Mouse (Mus musculus): Measurements from ENCODE around the gene Tlcd1.

Tlcd1 gene

DNA sequence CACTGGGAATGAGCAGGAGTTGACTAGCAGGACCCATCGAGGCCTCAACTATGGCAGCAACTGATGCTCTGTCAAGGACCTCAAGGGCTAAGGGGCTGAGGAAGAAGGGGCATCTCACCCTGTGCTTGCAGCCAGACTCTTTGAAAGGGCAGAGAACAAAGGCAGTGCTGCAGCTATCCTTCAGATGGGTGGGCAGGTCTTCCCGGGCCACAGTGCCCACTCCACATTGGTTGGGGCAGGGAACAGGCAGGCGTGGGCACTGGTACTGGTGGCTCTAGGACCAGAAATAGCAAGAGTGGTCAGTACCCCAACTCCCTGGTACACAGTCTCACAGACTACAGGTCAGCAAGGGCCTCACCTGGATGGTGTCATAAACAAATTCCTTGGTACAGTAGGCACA, 15.8 kb upstream of the Tlcd1 start:
- in situ Hi-C loops (cut with MboI; ENCODE audit: low sequenced_read_pairs), result no loop called here

DNA sequence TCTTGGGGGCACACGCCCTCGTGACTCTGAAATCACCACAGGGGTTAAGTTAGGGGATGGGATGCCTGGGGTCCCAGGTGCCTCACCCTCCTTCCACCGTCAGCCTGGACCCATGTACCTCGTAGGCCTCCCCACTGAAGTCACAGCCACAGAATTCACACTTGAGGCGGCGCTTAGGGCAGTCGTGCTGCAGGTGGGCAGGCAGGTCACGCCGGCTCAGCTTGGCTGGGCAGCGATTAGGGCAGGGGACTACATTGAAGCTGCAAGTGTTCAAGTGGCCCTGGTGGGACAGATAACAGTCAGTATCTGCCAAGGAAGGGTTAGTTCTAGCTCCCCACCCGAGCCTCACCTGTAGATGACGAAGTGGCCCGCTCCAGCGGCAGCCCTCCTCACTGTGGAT, 15.3 kb upstream of the Tlcd1 start:
- in situ Hi-C loops (cut with MboI; ENCODE audit: low sequenced_read_pairs), result no loop called here

DNA sequence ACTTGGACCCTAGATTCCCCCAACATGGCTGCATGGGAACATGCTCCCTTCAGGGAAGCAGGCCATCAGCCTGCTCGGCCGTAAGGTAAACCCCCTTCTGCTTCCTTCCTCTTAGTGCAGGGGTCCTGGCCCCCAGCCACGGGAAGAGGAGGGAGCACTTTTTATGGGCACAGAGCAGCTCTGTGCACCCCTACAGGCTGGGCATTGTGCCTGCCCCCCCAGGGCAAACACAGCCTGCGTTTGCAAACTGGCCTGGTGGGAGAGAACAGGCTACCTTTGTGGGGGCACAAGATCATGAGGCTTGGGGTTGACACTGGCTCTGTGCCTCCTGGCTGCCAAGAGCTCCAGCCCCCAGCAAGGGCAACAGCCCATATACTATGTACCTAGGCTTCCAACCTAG, 14.5 kb upstream of the Tlcd1 start:
- in situ Hi-C loops (cut with MboI; ENCODE audit: low sequenced_read_pairs), result no loop called here

DNA sequence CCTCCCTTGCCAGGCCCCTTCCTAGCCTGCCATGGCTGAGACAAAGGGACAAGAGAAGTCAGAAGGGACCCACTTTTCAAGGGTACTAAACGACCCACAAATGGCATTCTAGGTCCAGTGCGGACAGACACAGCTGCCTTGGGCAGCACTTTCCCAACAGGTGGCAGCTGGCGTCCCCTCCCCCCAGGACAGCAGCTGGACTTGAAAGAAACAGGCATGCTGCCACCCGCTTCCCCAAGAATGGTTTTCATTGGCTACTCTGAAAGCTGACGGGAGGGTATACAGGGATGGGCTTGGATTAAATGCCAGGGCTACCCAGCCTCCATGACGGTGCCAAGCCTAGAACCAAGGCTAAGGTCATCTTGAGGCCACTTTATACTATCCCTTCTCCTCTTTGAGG, 14.0 kb upstream of the Tlcd1 start:
- in situ Hi-C loops (cut with MboI; ENCODE audit: low sequenced_read_pairs), result no loop called here

DNA sequence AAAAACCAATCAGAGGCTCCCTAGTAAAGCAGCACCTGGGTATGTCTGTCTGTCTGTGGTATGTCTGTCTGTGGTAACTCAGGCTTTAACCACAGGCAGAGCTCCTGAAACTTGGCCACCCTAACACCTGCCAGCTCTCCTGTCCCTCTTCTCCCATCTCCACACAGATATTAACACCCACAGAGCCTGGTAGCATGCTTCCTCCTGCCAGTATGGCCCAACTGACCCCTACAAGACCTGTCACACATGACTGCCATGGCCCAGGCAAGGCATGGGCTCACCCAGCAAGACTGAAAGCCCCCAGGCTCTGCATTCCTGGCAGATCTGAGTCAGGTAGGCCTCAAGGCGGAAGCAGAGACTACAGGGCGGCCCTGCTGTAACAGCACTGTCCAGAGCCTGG, 13.5 kb upstream of the Tlcd1 start:
- in situ Hi-C loops (cut with MboI; ENCODE audit: low sequenced_read_pairs), result no loop called here

DNA sequence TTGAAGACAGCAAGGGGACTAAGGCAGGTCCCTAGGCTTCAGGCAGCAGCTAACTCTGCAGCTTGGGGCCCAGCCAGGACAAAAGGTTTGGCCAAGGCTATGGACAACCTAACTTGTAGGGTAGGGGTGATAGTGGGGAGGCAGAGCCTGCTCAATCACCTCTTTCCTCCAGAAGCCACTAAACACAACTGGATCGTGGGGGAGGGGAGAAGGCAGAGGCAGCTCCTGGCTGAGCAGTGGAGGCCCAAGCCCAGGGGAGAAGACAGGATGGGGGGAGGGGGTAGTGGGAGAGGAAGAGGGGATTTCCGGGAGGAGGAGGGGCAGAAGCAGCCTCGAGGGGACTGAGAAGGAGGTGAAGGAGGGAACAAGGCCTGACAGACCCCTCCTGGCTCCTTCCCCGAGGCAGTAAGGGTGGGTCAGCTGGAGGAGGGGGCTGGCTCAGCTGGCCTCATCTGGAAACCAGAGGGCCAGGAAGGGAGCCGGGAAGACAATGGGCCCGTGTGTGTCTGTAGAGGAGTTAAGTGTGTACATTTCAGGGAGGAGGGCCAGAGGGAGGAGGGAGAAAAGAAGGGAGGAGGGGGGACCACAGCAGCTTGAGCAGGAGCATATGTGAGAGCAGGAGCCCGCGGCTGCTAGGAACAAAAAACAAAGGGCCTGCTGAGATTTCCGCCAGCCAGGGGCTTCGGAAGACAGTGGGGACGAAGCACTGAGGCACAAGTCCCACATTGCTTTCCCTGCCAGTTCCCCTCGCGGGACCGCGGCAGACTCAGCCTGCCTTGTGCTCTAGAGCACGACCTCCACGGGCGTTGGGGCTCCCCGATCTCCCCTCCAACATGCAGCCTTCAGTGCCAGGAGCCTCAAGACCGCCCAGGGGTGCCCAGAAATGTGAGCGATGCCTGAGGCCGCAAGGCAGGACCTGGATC, 12.6 kb upstream of the Tlcd1 start:
- in situ Hi-C loops (cut with MboI; ENCODE audit: low sequenced_read_pairs), result no loop called here

DNA sequence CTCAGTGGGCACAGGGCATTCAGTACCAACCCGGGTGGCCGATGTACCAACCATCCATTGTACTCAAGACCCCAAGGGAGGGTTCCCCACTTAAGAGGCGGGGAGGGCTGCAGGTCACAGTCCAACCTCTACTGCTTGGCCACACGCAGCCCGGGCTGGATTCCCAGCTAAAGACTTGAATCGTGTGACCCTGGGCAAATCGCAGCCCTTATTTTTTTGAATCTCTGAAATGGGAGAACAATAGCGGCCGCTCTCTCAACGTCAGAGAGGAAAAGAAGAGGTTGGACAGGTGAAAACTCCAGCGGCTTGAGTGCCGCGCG, 11.9 kb upstream of the Tlcd1 start:
- in situ Hi-C loops (cut with MboI; ENCODE audit: low sequenced_read_pairs), result no loop called here

DNA sequence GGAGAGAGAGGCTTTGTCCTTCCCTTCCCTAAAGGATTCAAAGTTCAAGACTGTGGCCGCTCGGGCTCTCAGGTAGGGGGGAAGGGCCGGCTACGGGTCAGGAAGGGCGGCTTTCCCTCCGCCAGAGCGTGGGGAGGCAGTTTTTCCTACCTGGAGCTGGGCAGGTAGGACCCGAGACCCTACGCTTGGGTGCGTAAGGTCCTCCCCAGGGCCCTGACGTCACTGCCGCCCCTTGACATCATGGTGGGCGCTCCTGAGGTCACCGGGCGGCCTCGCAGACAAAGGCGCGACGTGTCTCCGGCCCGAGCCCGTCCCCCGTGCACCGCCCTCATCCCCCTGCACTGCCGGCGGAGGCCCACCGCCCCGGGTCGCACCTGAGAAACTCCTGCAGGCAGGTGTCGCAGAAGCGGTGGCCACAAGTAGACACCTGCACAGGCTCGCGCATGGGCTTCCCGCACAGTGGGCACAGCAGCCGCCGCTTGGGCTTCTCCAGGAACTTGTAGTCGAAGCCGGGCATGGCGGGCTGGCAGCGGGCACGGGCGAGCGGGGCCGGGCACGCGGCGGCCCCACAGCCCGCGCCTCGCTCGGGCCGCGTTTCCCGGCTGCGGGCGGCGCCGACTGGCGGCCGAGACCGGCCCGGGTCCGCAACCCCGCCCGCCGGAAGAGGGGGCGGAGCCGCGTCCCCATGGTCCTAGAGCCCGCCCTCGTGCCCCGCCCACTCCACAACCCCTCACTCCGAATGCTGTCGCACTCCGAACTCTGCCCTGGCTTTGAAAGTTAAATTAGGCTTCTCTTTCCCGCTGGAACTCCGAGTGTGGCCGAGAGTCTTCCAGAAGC, 11.4 kb upstream of the Tlcd1 start, which contains the start of gene Traf4:
Gene Traf4, minus strand, starts transcription at position 666 of the 837 bp plus-strand sequence.
- in situ Hi-C loops (cut with MboI; ENCODE audit: low sequenced_read_pairs), result no loop called here

DNA sequence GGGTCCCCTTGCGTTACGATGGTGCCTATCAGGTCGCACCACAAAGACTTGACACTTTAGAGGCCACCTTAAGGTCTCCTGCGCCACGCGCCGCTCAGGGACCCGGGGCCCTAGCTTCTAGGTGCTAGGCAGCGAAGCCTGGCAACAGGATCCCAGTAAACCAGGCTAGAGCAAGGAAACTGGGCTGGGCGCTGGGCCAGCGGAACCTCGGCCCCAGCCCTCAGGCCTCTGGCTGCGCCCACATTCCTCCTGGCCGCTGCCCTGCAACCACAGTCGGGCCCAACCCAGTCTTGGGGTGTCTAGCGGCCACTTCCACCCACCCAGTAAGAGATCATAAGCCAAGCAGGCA, 10.8 kb upstream of the Tlcd1 start:
- in situ Hi-C loops (cut with MboI; ENCODE audit: low sequenced_read_pairs), result no loop called here

DNA sequence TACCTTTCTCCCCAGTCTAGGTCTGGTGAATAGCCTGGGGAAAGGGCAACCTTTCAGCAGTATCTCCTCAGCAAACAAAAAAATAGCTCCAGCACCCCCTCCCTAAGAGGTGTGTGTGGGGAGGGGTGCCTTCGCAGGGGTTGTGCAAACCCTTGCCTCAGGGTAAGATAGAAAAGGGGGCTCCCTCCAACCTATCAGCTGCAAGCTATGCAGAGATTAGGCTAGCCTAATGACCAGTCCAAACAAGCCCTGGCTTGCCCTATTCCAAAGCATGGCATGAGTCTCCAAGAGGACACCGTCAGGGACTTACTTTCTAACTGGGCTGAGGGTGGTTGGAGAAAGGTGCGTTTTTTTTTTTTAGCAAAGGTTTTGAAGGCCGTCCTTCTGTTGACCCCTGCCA, 10.3 kb upstream of the Tlcd1 start:
- in situ Hi-C loops (cut with MboI; ENCODE audit: low sequenced_read_pairs), result no loop called here

DNA sequence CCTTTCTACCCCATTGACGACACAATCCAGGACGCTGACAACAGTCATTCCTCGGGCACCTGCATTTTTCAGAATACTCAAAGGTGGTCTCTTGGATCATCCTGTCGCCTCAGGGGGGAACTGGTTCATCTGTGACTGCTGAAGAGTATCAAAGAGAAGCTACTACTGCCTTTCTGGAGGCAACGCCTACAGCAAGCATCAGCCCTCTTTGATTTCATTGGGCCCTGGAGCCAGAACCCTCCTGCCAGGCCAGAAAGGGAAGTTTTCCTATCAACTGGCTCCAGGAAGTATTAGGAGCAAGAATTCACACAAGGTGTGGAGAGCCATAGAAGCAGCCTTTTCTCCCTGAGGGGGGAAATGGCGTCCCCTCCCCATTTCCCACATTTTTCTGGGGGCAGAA, 9.9 kb upstream of the Tlcd1 start:
- in situ Hi-C loops (cut with MboI; ENCODE audit: low sequenced_read_pairs), result no loop called here

DNA sequence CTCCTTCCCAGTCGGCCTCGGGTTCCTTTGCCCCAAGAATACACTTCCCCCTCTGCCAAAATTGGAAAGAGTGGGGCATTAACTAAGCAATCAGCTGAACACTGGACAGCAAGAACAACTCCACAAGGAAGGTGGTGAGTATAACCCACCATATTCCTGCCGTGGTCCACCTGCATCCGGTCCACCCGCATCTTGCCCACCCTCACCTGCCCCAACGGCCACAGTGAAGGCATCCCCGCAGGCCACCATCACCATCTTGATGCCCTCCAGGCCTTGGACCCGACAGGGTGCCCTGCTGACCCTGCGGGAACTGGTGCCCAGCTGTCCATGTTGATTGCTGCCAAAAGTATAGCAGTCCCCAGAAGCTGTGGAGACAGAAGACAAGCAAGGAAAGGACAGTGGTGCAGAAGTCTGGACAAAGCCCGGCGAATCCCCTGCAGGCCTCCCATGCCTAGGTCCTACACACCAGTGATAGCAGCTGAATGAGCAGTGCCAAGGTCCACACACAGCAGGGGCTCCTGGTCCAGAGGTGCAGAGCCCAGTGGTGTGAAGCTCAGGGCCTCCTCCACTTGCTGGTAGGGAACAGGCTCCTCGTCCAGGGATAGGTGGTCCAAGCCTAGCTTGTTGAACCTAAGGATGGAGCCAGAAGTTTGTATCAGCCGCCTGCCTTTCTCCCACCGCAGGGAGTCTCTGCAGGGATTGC, 9.1 kb upstream of the Tlcd1 start:
- in situ Hi-C loops (cut with MboI; ENCODE audit: low sequenced_read_pairs), result no loop called here

DNA sequence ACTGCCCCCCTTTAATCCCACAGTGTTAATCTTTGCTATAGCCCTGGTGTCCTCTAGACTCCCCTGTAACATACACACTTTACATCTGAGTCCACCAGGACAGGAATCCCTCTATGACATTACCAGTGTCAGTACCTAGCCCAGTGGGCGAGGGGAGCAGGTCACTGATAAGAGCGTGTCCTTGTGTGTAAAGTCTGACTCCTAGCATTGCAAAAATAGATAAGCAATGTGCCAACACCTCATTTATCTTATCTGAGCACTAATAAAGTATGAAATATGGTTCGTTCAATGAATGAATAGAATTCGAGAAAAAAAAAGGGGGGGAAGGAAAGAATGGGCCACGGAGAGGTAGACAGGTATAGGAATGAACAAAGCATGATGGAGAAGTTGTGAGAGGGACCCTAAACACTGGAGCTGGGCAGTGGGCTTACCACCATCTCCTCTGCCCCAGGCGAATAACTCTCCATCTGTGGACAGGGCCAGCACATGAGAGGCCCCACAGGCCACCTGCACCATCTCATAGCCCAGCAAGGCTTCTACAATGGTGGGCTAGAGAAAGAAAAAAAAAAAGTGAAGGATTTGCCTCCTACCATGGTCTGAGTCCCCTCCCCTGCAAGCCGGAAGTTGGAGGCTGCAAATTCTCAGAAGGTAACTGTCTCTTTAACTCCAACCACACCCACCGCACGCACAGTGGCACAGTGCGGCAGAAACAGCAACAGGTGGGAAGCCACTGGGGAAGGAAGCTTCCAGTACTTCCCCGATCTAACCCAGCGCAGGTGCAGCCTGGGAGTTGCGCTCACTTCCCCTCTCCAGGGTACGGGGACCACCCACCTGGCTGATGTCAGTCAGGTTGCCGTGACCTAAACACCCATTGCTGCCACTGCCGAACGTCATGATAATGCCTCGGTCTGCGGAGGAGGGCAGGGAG, 7.7 kb upstream of the Tlcd1 start:
- in situ Hi-C loops (cut with MboI; ENCODE audit: low sequenced_read_pairs), result no loop called here

DNA sequence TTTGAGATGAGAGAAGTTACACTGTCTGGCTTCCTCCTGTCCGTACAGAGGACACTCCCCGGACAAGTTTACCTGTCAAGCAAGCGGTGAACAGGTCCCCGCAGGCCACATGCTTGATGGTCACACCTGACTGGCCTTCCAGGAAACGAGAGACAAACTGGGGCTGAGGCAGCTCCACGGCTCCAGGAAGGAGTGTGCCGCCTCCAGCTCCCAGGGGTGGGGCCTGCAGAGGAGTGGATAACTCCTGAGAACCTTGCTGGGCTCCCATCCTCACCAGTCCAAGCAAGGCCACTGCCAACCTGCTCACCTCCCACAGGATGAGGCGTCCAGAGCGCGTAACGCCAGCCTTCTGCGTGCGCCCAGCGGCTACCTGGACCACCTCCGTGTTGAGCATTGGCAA, 6.2 kb upstream of the Tlcd1 start:
- in situ Hi-C loops (cut with MboI; ENCODE audit: low sequenced_read_pairs), result no loop called here

DNA sequence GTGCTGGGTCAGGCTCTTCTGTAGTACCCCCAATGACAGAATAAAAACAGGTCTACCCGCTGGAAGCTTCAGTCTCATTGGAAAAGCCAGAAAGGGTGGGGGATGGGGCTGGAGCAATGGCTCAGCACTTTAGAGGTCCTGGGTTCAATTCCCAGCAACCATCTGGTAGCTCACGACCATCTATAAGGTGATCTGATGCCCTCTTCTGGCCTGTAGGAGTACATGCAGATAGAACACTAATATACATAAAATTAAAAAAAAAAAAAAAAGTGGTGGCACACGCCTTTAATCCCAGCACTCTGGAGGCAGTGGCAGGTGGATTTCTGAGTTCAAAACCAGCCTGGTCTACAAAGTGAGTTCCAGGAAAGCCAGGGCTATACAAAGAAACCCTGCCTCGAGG, 5.2 kb upstream of the Tlcd1 start:
- in situ Hi-C loops (cut with MboI; ENCODE audit: low sequenced_read_pairs), result no loop called here

DNA sequence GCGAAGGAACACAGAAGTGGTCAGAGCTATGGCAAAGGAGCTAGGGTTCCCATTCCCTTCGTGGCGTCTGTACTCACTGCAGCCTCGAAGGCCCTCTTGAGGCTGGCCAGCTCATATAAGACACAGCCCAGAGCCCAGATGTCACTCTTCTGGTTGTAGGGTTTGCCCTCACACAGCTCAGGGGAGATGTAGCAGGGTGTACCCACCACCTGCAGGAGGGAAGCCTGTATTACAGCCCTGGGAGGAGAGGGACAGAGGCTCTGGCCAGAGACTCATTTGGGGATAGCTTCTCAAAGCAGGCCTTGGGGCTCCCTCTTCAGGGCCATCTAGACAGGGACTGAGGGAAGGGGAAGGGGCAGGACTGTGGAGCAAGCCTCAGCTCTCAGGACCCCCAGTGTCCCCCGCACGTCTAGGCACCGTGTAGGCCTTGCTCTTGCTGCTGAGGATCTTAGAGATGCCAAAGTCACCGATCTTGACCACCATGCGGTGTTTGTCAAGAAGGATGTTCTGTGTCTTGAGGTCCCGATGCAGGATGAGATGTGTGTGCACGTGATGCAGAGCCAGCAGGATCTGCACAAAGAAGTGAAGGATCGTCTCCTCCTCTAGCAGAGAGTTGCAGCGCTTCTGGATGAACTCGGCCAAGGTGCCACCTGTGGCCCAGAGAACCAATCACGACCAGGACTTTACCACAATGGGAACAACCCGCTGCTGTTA, 4.3 kb upstream of the Tlcd1 start:
- in situ Hi-C loops (cut with MboI; ENCODE audit: low sequenced_read_pairs), result no loop called here

DNA sequence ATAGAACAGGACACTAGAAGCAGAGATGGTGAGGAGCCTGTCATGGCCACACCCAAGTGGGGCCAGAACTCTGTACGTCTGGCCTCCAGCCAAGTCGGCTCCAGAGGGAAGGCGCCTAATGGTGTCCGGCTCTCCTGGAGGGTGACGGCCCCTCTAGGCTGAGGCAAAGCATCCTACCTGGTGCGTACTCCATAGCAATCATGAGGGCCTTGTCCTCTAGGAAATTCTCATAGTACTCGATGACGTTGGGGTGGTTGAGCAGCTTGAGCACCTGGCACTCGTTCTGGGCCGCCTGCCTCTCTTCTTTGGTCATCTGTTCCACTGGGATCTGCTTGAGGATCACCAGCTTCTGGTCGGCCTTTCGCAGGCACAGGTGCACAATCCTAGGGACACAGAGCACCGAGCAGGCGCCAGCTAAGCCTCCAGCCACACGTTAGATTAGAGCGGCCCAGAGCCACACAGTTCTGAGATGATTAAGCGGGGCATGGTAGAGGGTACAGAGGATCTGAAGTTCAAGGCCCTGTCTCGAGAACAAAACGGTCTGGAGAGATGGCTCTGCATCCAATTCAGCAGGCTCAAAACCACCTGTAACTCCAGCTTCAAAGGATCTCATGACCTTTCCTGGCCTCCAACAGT, 3.6 kb upstream of the Tlcd1 start:
- in situ Hi-C loops (cut with MboI; ENCODE audit: low sequenced_read_pairs), result no loop called here

DNA sequence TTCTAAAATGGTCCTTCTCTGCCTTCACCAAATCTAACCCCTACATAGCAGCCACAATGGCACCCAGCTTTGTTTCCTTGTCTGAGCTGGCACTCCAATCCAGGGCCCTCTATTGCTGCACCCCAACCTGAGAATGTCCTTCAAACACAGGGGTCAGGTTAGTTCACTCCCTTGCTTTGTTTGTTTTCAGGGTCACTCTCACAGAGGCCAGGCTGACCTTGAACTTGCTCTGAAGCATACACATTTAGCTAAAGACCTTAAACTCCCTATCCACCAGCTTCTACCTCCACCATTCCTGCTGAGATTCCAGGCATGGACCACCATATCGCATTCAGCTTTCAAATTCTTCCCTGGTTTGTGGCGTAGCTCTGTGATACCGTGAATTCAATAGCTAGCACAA, 2.0 kb upstream of the Tlcd1 start:
- in situ Hi-C loops (cut with MboI; ENCODE audit: low sequenced_read_pairs), result no loop called here

DNA sequence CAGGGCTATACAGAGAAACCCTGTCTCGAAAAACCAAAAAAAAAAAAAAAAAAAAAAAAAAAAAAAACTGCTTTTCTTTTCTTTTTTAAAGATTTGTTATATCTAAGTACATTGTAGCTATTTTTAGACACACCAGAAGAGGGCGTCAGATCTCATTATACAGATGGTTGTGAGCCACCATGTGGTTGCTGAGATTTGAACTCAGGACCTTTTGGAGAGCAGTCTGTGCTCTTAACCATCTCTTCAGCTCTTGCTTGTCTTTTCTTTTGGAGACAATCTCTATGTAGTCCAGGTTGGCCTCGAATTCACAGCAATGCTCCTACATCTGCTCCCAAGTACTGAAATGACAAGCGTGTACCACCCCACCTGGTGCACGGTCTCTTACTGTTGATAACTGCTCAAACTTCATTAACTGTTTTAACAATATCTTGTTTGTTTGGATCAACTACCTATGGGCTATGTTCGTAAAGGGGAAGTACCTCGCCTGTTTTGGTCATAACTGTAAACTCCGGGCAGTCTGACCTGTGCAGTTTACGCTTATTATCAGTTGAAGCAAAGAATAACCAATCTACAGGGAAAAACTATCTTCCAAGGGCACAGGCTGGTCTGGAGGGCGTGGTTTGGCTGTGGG, 625 bp upstream of the Tlcd1 start:
- in situ Hi-C loops (cut with MboI; ENCODE audit: low sequenced_read_pairs), result no loop called here

Measured in CH12F3 (cell line).